Mouse (Mus musculus): ENCODE measurements around the gene Zxdc.

Zxdc gene

DNA sequence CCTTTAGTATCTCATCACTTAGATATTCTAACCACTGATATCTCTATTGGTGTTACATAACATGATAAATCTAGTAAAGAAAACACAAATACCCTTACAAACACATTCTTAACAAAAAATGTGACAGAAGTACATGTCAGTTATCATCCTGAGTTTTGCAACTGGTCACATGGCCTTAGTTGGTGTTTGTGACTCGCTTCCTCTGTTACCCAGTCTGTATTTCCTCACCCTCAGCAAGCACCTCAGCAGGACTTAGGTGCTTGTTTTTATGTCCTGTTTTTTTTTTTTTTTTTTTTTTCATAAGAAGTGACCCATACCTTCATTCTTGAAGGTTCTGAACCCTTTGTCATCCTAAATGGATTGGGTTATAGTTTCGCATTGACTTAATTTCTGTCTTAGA, 8.4 kb downstream of the Zxdc start:
- DNase-seq, result no peak

DNA sequence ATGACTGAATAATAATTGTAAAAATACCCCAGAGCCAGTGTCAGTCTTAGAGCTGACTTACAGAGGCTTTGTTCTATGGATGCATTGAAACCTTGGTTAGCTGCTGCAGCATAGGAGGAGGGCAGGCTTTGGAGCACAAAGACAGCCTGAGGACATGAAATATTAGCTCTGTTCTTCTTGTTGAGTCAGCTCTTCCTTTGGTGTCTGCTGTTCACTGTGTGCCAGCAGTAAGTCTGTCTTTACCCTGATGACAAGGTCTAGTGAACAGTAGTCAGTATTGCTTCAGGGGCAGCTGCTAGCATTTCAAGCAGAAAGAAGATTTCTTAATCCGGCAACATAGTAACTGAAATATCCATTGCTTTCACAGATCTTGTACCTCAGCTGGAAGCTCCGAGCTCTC, 12.2 kb downstream of the Zxdc start:
- no peak for DNase-seq

DNA sequence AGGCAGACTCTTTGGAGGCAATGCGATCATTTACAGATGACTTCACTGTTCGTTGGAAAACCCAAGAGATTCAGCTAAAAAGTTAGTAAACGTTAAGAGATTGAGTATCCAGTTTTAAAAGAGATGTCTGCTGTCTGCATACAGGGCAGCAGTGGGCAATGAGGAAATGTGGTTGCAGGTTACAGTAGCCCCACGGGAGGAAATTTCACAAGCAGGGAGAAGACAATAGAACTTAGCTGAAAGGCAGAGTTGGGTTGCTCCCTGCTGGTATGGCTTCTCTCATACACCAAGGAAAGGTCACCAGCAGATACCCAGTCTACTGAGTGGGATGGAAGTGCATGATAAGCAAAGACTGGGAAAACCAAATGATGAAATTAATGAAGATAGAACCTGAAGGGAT, 21.3 kb downstream of the Zxdc start:
- no peak for DNase-seq

- no peak for DNase-seq
Measured at GRCm38 (mm10) chr6:90393948-90394347, 24.7 kb downstream of the Zxdc start.

DNA sequence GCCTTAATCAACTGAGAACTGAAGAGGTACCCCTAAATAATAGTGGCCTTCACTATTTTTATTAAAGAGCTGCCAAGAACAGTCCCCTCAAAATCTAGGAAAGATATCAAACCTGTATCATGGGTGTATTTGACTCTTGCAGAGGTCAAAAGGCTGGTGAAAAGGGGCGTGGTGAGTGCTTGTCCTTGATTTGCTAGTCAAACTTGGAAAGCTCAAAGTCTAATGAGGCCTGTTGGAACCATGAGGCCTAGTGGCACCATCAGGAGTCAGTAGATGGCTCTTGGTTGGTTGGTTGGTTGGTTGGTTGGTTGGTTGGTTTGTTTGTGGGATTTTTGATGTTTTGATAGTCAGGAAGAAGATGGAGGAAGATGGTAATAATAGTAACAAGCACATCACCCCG, 26.5 kb downstream of the Zxdc start:
- DNase-seq, result no peak

- DNase-seq, result no peak
Measured at GRCm38 (mm10) chr6:90397291-90397690, 28.0 kb downstream of the Zxdc start.

DNA sequence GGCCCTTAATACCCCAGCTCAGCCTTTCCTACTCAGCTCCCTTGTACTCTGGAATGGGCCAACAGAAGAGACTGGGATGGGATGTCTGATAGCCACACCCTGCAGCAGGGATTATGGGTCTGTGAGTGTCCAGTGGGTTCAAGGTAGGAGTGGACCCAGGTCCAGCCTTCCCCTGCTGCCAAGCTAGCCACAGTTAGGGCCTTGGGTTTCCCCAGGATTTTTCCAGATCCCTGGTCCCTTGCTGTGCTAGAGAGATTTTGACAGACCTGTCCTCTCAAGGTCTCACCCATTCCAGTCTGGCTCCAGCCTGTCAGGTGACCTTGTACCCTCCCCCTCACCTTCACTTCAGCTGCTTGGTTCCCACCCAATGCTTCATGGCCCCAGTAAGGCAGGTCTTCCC, 39.3 kb downstream of the Zxdc start:
- no peak for DNase-seq

DNA sequence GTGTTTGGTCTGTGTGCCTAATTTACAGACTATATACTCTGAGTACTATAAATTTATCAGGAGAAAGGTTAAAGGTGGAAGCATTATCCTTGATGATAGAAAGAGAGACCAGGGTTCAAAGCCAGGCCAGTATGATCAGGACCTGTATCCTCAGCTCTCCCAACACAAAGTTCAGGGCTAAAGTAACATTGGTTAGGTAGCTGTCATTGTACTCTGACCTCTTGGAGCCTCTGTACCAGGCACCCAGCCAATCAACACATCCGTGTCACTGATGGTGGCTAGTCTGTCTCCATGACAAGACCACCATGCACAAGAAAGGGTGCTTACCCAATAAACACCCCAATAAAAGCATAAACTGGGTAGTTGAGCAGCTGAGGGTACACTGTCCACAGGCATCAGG, 41.7 kb downstream of the Zxdc start:
- no peak for DNase-seq

DNA sequence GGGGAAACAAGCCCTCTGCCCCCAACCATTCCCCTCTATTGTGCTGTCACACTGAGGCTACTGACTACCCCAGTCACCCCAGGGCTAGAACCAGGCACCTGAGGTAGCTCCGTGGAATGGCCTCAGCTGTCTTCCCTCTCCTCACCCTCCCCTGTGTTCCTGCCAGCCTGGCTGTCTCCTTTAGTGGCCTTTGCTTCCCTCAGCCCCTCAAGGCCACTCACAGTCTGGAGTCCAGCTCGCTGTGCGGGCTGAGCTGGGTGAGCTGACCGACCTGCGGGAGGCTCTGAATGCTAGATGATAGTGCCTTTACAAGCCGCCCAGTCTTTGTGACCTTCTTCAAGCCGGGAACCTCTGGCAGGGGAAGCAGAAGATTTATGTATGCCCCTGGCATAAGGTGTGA, 42.6 kb downstream of the Zxdc start:
- no peak for DNase-seq

DNA sequence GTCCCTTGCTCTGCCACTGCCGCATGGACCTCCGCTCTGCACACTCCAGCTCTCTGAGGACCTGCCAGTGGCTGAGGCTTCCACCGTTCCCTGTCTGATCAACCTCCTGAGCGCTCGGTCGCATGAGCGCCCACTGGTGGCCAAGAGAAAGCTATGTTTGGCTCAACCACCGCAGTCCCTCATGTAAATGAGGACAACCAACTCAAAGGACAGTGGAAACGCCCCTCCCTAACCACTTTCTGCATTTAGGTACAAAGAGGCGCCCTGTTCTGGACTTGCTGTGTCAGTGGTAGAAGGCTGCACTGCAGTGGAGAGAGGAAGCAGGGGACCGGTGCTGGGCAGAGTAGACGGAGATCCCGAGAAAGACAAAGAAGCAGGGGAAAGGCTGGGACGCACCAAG, 53.3 kb downstream of the Zxdc start:
- peak; percentile 90 to 92 for DNase-seq

- DNase-seq, result no peak
Measured at GRCm38 (mm10) chr6:90425361-90425760, 56.1 kb downstream of the Zxdc start.

DNA sequence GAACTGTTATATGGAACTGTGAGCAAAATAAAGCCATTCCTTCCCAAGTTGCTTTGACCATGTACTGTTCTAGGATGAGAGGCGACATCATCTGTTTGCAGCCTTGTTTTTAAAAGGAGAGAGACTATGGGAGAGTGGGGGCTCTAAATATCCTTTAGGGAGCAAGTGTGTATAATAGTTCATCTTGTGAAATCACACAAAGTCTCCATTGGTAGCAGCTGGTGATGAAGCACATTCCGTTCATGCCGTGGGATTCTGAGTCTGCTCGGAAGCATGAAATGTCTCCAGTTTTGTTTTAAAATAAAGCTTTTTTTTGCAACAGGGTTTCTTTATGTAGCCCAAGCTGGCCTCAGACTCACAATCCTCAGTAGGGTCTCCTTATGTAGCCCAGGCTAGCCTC, 56.7 kb downstream of the Zxdc start:
- DNase-seq, result no peak

- DNase-seq, result peak; percentile 88 to 91
Measured at GRCm38 (mm10) chr6:90428380-90428974, 59.2 kb downstream of the Zxdc start, which contains the start of gene Cfap100. Gene Cfap100 (minus strand): TSS chr6:90428797.

DNA sequence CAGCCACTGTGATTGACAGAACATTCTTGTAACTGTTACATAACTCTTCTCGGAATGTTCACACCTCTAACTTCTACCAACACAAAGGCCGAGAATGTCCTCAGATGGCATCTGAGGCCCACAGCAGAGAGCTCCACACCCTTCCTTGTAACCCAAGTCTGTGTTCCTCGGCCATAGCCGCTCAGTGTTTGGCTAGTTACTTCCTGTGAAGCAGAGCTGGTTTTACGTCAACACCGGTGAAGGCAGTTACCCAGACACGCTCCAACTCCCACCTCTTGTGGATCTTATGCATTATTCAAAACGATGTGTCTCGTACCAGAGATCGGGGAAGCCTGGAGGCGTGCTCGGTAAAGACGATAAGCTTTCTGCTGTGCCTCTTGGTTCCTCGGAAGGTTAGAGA, 60.6 kb downstream of the Zxdc start:
- DNase-seq, result no peak

DNA sequence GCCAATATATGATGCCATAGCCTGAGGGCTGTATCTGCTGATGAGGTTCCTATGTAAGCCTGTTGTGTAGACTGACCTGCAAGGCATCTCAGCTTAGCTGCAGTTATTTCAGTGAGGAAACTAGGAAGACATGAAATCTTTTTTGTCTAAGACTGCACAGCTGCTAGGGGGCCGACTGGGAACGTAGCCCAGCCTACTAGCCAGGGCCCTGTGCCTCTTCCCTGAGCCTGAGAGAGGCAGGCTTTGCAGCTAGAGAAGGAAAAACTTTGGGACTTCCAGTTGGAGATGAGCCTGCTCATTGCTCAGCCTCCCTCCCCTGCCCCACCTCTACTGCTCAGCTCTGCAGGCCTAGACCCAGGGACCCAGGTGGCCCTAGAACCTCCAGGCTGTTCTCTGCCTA, 62.2 kb downstream of the Zxdc start:
- DNase-seq, result peak; percentile 39 to 60

- no peak for DNase-seq
Measured at GRCm38 (mm10) chr6:90434687-90435086, 65.4 kb downstream of the Zxdc start.

- DNase-seq, result peak; percentile 93 to 95
Measured at GRCm38 (mm10) chr6:90435195-90435618, 65.9 kb downstream of the Zxdc start.

GRCm38 (mm10) chr6:90436192-90436907, 67.1 kb downstream of the Zxdc start:
- DNase-seq, result no peak

DNA sequence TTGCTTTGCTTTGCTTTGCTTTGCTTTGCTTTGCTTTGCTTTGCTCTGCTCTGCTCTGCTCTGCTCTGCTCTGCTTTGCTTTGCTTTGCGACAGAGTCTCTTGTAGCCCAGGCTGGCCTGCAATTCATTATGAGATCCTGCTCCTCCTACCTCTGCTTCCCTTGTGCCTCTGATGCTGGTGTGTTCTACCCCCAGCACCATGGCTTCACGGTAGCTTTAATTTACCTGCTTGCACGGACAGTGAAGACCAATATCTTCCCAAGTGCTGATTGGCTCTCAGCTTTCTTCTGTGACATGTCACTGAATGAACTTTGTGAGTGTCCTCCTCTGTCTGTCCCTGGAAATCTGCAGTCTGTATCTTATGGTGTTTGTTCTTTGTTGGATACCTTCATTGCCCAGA, 67.7 kb downstream of the Zxdc start:
- DNase-seq, result no peak

DNA sequence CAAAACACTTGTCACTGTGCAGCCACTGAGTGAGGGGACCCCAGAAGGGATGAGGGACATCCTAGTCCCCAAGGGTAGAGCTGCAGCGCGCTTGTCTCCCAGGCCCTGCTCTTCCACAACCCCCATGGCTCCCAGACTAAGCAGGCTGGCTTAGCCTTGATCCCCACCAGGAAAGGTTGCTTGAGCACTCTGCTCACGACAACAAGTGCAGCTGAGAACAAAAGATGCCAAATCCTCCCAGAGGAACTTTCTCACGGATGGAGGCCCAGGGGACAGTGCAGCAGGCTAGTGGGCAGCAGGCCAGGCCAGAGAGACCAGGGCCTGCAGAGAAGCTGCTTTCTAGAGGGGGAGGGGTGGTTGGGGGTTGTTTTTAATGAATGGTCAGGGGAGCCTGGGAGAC, 77.6 kb downstream of the Zxdc start:
- DNase-seq, result peak; percentile 35 to 58

GRCm38 (mm10) chr6:90450179-90450578, 80.9 kb downstream of the Zxdc start:
- DNase-seq, result peak; percentile 94 to 95

DNA sequence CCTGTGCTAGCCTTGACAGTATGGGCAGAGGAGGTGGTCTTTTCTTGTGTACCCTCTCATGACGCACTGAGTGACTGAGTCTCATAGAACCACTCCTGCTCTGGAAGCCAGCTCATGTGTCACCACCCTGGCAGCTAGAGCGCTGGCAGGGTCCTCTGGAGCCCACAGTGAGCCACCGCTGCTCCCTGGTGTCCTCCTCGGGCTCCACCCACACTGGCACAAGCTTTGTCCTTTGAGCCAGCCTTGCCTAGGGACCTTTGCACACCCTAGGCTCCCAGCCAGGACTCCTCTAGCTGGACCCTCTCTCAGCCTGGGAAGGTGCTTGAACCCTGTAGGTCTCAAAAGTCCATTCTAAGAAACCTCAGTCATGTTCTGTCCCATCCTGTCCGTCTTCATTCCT, 81.4 kb downstream of the Zxdc start:
- peak; percentile 45 to 62 for DNase-seq

DNA sequence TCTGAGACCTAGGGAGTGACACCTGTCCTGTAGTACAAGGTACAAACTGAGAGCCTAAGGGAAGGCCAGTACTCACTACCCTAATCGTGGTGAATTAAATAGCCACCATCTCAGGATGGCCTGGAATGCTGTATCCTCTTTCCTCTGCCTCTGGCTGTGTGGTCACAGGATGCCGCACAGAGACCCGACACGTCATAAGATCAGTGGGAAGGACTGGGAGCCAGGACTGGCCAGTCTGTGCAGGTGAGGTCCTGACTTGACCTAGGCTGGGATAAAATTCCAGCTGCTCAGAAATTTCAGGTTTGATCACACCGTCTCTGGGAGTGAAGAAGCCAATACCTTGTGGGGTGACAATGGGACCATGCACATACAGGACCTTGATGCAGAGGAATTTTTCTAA, 82.2 kb downstream of the Zxdc start:
- no peak for DNase-seq

GRCm38 (mm10) chr6:90452603-90453002, 83.3 kb downstream of the Zxdc start:
- no peak for DNase-seq
